8 mouse cellular contexts compared by ENCODE assay signal in genomic region chr12:113000294-113001132, GRCm38 (mm10). TPM values are rescaled to one million over a fixed set of nuclear protein-coding genes. Genes with fewer than 3 reads are reported as not detected.
DNase-seq lines count a peak whose midpoint lies in the region; ATAC-seq and TF ChIP-seq lines count a peak whose summit lies in the region.

Gene Brf1, minus strand, starts transcription at chr12:113000704.

- TF ChIP-seq EP300 in heart, adult 2 months (IDR thresholded peaks at IDR 0.05; ENCODE audit: insufficient read depth, low read depth, low read length) = peak; percentile 79; the same call in 1 of the 2 replicates

- 0 out of 2 replicates have a peak, but pooled peaks cover 8% of the 10 kb centered on the region for H3K36me3 ChIP-seq in embryonic facial prominence, embryonic 14.5 days (ENCODE audit: control insufficient read depth, insufficient read depth, low read length)
- H3K36me3 ChIP-seq in heart, adult 2 months (ENCODE audit: control insufficient read depth, insufficient read depth, low read length) = no peaks in the 10 kb centered on the region
- H3K36me3 ChIP-seq in limb, embryonic 13.5 days = peaks cover 14% of the 10 kb centered on the region
- no peaks in the 10 kb centered on the region for H3K36me3 ChIP-seq in midbrain, embryonic 16.5 days (ENCODE audit: control insufficient read depth, insufficient read depth, low read length)

- peak within 1 kb of the TSS; percentile 97 for H3K4me3 ChIP-seq in embryonic facial prominence, embryonic 14.5 days (ENCODE audit: low read depth, low read length)
- H3K4me3 ChIP-seq in heart, adult 2 months = peak within 1 kb of the TSS; percentile 80
- peak within 1 kb of the TSS; percentile 84 for H3K4me3 ChIP-seq in limb, embryonic 13.5 days
- H3K4me3 ChIP-seq in midbrain, embryonic 16.5 days (ENCODE audit: low read depth, low read length) = peak within 1 kb of the TSS; percentile 90

- no peaks in the 10 kb centered on the region for H3K9me3 ChIP-seq in embryonic facial prominence, embryonic 14.5 days (ENCODE audit: control insufficient read depth, low read length)
- H3K9me3 ChIP-seq in limb, embryonic 13.5 days = no peaks in the 10 kb centered on the region
- no peaks in the 10 kb centered on the region for H3K9me3 ChIP-seq in midbrain, embryonic 16.5 days (replicated peaks; ENCODE audit: control insufficient read depth, low read length, poor library complexity, severe bottlenecking)

- H3K4me2 ChIP-seq in embryonic facial prominence, embryonic 14.5 days (ENCODE audit: low read depth, low read length) = peak within 1 kb of the TSS; percentile 89
- H3K4me2 ChIP-seq in limb, embryonic 13.5 days (replicated peaks) = peak within 1 kb of the TSS; percentile 86
- H3K4me2 ChIP-seq in midbrain, embryonic 16.5 days (ENCODE audit: low read length) = peak within 1 kb of the TSS; percentile 91

- ATAC-seq in embryonic facial prominence, embryonic 14.5 days (ENCODE audit: low read depth) = peak; percentile 97
- peak; percentile 97 for ATAC-seq in limb, embryonic 13.5 days (ENCODE audit: low FRiP score, low read depth)
- peak; percentile 97 for ATAC-seq in midbrain, embryonic 16.5 days

- H3K4me1 ChIP-seq in embryonic facial prominence, embryonic 14.5 days (ENCODE audit: control insufficient read depth, insufficient read depth, low read length) = peaks cover 9% of the 10 kb centered on the region
- peaks cover 5% of the 10 kb centered on the region for H3K4me1 ChIP-seq in heart, adult 2 months (ENCODE audit: control insufficient read depth, insufficient read depth, low read length)
- H3K4me1 ChIP-seq in limb, embryonic 13.5 days = peaks cover 27% of the 10 kb centered on the region
- peaks cover 19% of the 10 kb centered on the region for H3K4me1 ChIP-seq in midbrain, embryonic 16.5 days (ENCODE audit: control insufficient read depth, insufficient read depth, low read length)

- intact Hi-C loops in heart, adult 2 months (cut with DNase I) = loop anchor here (1.0 to 2.0 kb wide), 3 partner anchors 14 to 142 kb away; partner anchors contain the start of genes Btbd6 and Pacs2

- no peaks in the 10 kb centered on the region for H3K27me3 ChIP-seq in embryonic facial prominence, embryonic 14.5 days (replicated peaks; ENCODE audit: control insufficient read depth, insufficient read depth, low read length)
- H3K27me3 ChIP-seq in heart, adult 2 months (ENCODE audit: control insufficient read depth, insufficient read depth, low read length) = no peaks in the 10 kb centered on the region
- H3K27me3 ChIP-seq in limb, embryonic 13.5 days = no peaks in the 10 kb centered on the region
- H3K27me3 ChIP-seq in midbrain, embryonic 16.5 days (ENCODE audit: control insufficient read depth, insufficient read depth, low read depth, low read length) = no peaks in the 10 kb centered on the region

- peak; percentile 98 for DNase-seq in 3T3-L1 (ENCODE audit: low read depth, low spot score)
- peak; percentile 78 to 92 for DNase-seq in adrenal gland, postnatal 4 days (ENCODE audit: low spot score in 2 of 2)
- DNase-seq in embryonic facial prominence, embryonic 14.5 days (ENCODE audit: low spot score) = peak; percentile 99
- peak; percentile 96 to 98 for DNase-seq in heart, adult 2 months
- peak; percentile 97 to 98 for DNase-seq in kidney, adult 8-10 months
- DNase-seq in spleen, postnatal 10 days (ENCODE audit: low spot score in 2 of 2) = peak; percentile 94 to 98

- TF ChIP-seq CTCF in heart, adult 2 months (IDR thresholded peaks at IDR 0.05) = peak; percentile 56

- peak within 1 kb of the TSS; percentile 97 for H3K9ac ChIP-seq in embryonic facial prominence, embryonic 14.5 days (ENCODE audit: low read depth, low read length)
- H3K9ac ChIP-seq in heart, adult 2 months (ENCODE audit: low read depth, low read length) = peak within 1 kb of the TSS; percentile 99
- peak within 1 kb of the TSS; percentile 97 for H3K9ac ChIP-seq in limb, embryonic 13.5 days
- H3K9ac ChIP-seq in midbrain, embryonic 16.5 days (ENCODE audit: low read depth, low read length) = peak within 1 kb of the TSS; percentile 96

- WGBS in embryonic facial prominence, embryonic 14.5 days = under 1% methylated on average over 56 of the region's 96 CpGs
- under 1% methylated on average over 96 of the region's 96 CpGs for WGBS in heart, adult 2 months
- WGBS in limb, embryonic 13.5 days = under 1% methylated on average over 94 of the region's 96 CpGs
- under 1% methylated on average over 86 of the region's 96 CpGs for WGBS in midbrain, embryonic 16.5 days

- peak; percentile 97 for TF ChIP-seq POLR2A in heart, adult 2 months (IDR thresholded peaks at IDR 0.05; ENCODE audit: insufficient read depth, low read depth, low read length)

- H3K79me2 ChIP-seq in heart, adult 2 months (replicated peaks; ENCODE audit: control insufficient read depth, insufficient read depth, low read length) = peaks cover 12% of the 10 kb centered on the region

- peak within 1 kb of the TSS; percentile 90 for H3K27ac ChIP-seq in embryonic facial prominence, embryonic 14.5 days (replicated peaks; ENCODE audit: low read depth, low read length)
- H3K27ac ChIP-seq in heart, adult 2 months = peak within 1 kb of the TSS; percentile 90
- peak within 1 kb of the TSS; percentile 93 for H3K27ac ChIP-seq in limb, embryonic 13.5 days
- peak within 1 kb of the TSS; percentile 94 for H3K27ac ChIP-seq in midbrain, embryonic 16.5 days (ENCODE audit: low read length)

RNA-seq across cellular contexts. Expression of gene Brf1, which starts in this region (rescaled TPM):
- total RNA-seq in adrenal gland, postnatal 4 days (2021) = 10 to 100 TPM; 81.9 to 82.9 TPM
- 50.0 and 54.3 TPM in 2 replicates for polyA plus RNA-seq in embryonic facial prominence, embryonic 14.5 days (2014; fragmentation: Nextera tagmentation; extraction: Ambion mirVana)
- 10 to 100 TPM; 22.3 to 25.1 TPM for total RNA-seq in heart, adult 2 months (2021)
- polyA plus RNA-seq in heart, adult 2 months (2012; rRNA removed) = 22.4 and 29.3 TPM in 2 replicates
- polyA plus RNA-seq in limb, embryonic 13.5 days (2015; fragmentation: Nextera tagmentation; extraction: Ambion mirVana) = 71.4 and 74.0 TPM in 2 replicates
- polyA plus RNA-seq in midbrain, embryonic 16.5 days (2015; fragmentation: Nextera tagmentation; extraction: Ambion mirVana) = 44.2 and 46.5 TPM in 2 replicates

Comparison
In these comparisons a context has a peak if more than half of its experiments do, and no peak if none do; other contexts are left out.
1. Peak in every context shown above with its lines: DNase-seq, ATAC-seq, H3K4me3 ChIP-seq and H3K27ac ChIP-seq.